Mouse (Mus musculus) erythroblast, embryonic 14.5 days (primary cell): Measurements from ENCODE around the gene Cyba. TPM values are rescaled to one million over a fixed set of nuclear protein-coding genes. Genes with fewer than 3 reads are reported as not detected.

Experiments
- H3K27me3 ChIP-seq: 2 replicates; pipeline ENCODE4 v1.6.1; 2012; ENCODE audit warnings: inconsistent platforms; ENCODE audit not compliant: control insufficient read depth
- H3K36me3 ChIP-seq: 2 replicates; pipeline ENCODE4 v1.6.1; 2012; ENCODE audit warnings: mild to moderate bottlenecking, inconsistent platforms; ENCODE audit not compliant: control insufficient read depth
- H3K4me1 ChIP-seq: 2 replicates; pipeline ENCODE4 v1.6.1; 2012; ENCODE audit warnings: inconsistent platforms; ENCODE audit not compliant: control insufficient read depth
- H3K4me3 ChIP-seq: replicated peaks from 2 replicates; pipeline ENCODE3; 2012; ENCODE audit warnings: moderate library complexity, mild to moderate bottlenecking, inconsistent platforms
- H3K9me3 ChIP-seq: 2 replicates; pipeline ENCODE4 v1.6.1; 2012; ENCODE audit warnings: low read length, inconsistent platforms, mixed read lengths; ENCODE audit not compliant: control insufficient read depth
- GATA1 ChIP-seq: IDR thresholded peaks from 2 replicates; pipeline ENCODE4 v1.6.1; 2012; ENCODE audit warnings: low read length, inconsistent platforms, mixed read lengths
- TAL1 ChIP-seq: IDR thresholded peaks from 3 replicates; pipeline ENCODE4 v1.6.1; 2012; ENCODE audit warnings: low read length, inconsistent platforms, mixed read lengths
- polyA plus RNA-seq: library from polyadenylated mRNA; stranded (reverse); fragments of >175 nt; gene quantifications from 2 replicates; pipeline ENCODE4 v1.2.3, GENCODE M21; 2012

Gene Cyba
- polyA plus RNA-seq, 1 experiment = 5.9 TPM

- Histone ChIP-seq H3K36me3 (peaks cover 31% of the 10 kb centered on the region), H3K4me3 (no peak overlapping the region), H3K27me3 (peaks cover 43% of the 10 kb centered on the region), H3K9me3 (peaks cover 7% of the 10 kb centered on the region; the same call in 1 of the 2 replicates), H3K4me1 (peaks cover 26% of the 10 kb centered on the region)
- no peak for TF ChIP-seq GATA1
- no peak for TF ChIP-seq TAL1
Observed at GRCm38 (mm10) chr8:122464985-122465384, 32.3 kb upstream of the Cyba start.

DNA sequence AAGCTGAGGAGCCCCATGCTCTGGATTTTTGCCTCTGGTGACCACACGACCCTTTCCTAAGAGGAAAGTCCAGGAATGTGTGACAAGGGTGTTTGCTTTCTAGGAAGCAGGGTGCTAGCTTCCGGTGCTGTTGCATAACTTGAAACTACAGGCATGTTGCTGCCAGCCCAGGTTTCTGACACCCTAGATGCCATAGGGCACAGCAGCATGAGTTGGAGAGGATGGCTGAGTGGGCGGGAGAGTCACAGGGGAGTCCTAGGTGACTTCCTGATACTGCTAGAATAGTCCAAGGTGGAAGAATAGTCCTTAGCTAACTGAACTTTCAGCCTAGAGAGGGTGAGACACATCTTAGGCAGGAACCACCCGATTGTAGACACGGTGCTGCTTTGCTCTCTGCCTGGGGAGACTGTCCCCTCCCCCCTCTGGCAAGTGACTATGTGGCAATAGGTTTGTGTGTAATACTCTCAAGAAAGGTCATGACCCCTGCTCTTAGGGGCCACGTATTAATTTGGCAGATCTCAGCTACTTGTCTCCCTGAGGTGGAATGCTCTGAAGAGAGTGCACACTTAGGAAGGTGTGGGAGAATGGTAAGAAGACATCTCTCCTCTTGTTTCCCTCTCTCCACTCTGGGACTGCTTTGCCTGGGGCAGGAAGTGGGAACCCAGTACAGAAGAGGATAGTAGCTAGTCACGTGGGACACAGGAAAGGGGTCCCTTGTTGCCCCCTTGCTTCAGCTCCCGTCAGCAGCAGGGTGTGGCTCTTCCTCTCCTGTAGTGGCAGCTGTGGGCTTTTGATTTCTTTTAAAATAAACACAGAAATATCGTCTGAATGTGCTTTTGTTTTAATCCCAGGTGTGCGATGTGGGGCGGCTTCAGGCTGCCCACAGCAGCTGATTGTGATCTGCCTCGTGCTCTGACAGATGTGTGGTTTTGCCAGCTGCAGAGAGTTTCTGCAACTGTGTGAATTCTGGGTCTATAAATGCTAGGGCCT, 31.2 kb upstream of the Cyba start:
- H3K36me3 ChIP-seq = peaks cover 22% of the 10 kb centered on the region
- H3K4me1 ChIP-seq = peaks cover 26% of the 10 kb centered on the region
- peaks cover 53% of the 10 kb centered on the region for H3K27me3 ChIP-seq
- H3K9me3 ChIP-seq = peaks cover 7% of the 10 kb centered on the region; the same call in 1 of the 2 replicates
- TF ChIP-seq TAL1 = no peak
- TF ChIP-seq GATA1 = no peak
- H3K4me3 ChIP-seq = no peak overlapping the region

- H3K4me1 ChIP-seq = peaks cover 26% of the 10 kb centered on the region
- H3K9me3 ChIP-seq = peaks cover 7% of the 10 kb centered on the region; the same call in 1 of the 2 replicates
- TF ChIP-seq TAL1 = no peak
- no peak for TF ChIP-seq GATA1
- H3K36me3 ChIP-seq = peaks cover 10% of the 10 kb centered on the region
- peaks cover 64% of the 10 kb centered on the region for H3K27me3 ChIP-seq
- no peak overlapping the region for H3K4me3 ChIP-seq
Observed at GRCm38 (mm10) chr8:122462510-122462909, 29.8 kb upstream of the Cyba start.

DNA sequence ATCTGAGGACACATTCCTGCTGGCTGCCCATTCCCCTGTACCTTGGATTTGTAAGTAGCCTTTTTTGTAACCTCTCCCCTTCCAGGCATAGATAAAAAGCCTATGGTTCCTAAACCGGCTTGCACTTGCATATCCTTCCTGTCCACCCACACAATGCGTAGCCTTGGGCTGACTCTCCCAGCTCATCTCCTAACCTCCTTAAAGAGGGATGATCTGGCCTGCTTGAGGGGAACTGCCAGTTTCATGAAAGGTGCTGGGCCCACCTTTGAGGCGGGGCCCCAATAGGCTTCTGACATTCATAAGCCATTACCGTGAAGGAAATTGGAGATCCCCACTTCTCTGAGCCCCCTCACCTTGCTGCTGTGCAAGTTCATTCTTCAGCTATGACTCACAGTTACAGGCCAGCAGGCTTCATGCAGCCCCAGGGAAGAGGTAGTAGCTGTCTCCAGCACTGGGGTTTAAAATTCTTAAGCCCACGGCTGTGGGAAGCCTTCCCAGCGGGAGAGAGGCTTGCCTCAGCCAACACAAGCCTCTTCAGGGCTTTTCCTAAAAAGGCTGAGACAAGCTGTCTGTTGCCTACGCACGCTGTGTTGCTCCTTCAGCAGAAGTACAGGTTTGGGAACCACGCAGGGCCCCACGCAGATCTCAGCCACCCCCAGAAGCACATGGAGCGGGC, 28.9 kb upstream of the Cyba start:
- Histone ChIP-seq H3K4me3 (no peak overlapping the region), H3K36me3 (peaks cover under 1% of the 10 kb centered on the region), H3K4me1 (peaks cover 26% of the 10 kb centered on the region), H3K27me3 (peaks cover 72% of the 10 kb centered on the region), H3K9me3 (peaks cover 7% of the 10 kb centered on the region; the same call in 1 of the 2 replicates)
- TF ChIP-seq GATA1 (no peak), TAL1 (no peak)

DNA sequence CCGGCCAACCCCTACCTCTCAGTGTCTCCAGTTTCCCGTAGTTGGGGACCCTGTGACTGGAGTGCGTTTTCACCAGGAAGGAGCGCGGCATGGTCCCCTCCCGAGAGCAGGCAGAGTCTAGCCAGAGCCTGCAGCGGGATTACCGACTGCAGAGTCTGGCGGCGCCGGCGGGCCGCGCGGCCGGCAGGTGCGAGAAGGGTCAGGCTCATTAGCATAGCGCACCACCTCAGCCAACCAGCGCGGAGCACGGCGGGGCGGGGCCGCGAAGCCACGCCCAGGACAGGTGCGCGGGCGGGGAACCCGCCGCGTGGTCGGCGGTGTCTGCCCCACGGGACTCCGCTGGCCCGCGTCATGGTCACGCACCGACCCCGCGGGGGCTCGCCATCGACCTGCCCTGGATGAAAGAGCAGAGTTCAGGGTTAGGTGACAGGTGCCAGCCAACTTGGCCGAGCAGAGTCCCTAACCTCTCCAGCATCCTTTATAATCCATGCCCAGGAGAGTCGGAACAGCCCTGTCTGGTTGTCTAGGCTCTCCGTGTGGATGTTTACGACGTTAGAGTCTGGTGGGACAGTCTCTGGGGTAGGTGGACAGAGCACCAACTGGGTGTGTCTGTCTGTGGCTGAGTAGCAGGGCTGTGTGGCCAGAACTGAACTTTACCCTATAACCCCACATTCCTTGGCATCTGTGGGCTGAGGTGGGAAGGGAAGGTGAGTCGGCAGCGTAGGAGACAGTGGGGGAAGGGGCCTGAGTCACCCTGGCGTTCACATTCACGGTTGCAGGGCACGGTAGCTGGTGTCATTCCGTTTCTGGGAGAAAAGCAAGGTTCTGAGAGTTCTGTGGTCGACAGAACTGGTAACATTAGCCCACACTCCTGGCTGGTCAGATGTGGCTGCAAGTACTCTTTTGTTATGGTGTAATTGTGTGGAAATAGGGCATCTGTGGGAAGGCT, 28.1 kb upstream of the Cyba start, which contains the start of gene Snai3:
Gene Snai3, minus strand, starts transcription at position 210 of the 949 bp plus-strand sequence.
- Histone ChIP-seq H3K9me3 (peaks cover 7% of the 10 kb centered on the region; the same call in 1 of the 2 replicates), H3K4me1 (peaks cover 26% of the 10 kb centered on the region), H3K27me3 (peaks cover 80% of the 10 kb centered on the region), H3K4me3 (peak within 1 kb of the TSS; percentile 17), H3K36me3 (no peaks in the 10 kb centered on the region; the same call in 1 of the 2 replicates)
- TF ChIP-seq TAL1 = no peak
- TF ChIP-seq GATA1 = no peak

- Histone ChIP-seq H3K4me1 (peaks cover 23% of the 10 kb centered on the region), H3K4me3 (no peak overlapping the region), H3K36me3 (no peaks in the 10 kb centered on the region), H3K9me3 (peaks cover 7% of the 10 kb centered on the region; the same call in 1 of the 2 replicates), H3K27me3 (peaks cover 82% of the 10 kb centered on the region)
- TF ChIP-seq GATA1 = no peak
- no peak for TF ChIP-seq TAL1
Observed at GRCm38 (mm10) chr8:122459990-122460389, 27.3 kb upstream of the Cyba start.

DNA sequence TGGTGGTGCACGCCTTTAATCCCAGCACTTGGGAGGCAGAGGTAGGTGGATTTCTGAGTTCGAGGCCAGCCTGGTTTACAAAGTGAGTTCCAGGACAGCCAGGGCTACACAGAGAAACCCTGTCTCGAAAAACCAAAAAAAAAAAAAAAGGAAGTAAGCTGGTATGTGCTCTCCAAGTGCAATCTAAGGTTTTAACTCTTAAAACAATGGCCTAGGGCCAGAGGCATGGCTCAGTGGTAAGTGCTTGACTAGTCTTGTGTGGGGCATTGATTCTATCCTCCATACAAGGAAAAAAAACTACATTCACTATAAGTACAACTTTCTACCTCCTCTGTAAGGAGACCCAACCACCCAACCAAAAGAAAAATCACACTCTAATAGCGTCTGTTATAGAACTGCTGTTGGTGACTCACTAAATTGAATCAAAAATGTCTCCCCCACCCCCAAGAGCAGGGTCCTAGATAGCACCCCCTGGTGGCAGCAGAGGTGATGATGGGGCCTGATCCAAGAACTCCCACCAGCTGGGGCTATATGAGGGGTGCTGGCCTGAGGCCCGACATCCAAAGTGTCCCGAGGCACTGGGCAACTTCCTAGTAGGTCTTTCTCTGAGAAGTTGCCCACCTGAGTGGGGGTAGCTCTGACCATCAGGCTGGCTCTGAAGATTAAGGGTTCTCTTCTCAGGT, 26.6 kb upstream of the Cyba start:
- Histone ChIP-seq H3K27me3 (peaks cover 82% of the 10 kb centered on the region), H3K4me3 (no peak overlapping the region), H3K4me1 (peaks cover 21% of the 10 kb centered on the region), H3K36me3 (no peaks in the 10 kb centered on the region), H3K9me3 (peaks cover 7% of the 10 kb centered on the region; the same call in 1 of the 2 replicates)
- no peak for TF ChIP-seq GATA1
- TF ChIP-seq TAL1 = no peak

- Histone ChIP-seq H3K9me3 (peaks cover 7% of the 10 kb centered on the region; the same call in 1 of the 2 replicates), H3K27me3 (peaks cover 62% of the 10 kb centered on the region), H3K4me1 (peaks cover 11% of the 10 kb centered on the region), H3K4me3 (no peak overlapping the region), H3K36me3 (no peaks in the 10 kb centered on the region)
- no peak for TF ChIP-seq GATA1
Observed at GRCm38 (mm10) chr8:122457171-122457570, 24.4 kb upstream of the Cyba start.
